In the genomic region with DNA sequence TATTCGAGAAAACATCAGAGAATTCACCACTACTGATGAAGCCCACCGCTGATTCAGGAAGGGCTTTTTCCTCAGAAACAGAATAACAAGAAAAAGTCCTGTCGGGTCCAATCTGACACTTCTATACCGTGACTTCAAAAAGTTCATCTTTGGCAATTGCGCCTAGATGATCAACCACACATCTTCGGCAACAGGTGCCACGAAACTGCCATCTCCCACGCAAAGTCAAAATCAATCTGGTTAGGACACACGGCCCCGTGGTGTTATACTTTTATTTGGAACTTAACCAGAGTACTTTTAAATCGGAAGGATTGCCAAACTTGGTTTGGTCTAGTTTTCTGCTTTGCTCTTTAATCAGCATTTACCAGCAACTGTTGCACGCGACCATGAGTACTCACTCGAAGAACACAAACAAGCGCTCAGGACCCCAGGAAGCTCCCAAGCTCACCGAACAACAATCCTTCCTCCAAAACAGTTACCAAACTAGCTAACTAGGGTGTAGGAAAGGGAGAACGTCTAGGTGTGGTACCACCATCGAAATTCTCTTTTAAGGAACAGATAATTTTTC, we compare ENCODE assay signal across 8 mouse cellular contexts. TPM values are rescaled to one million over a fixed set of nuclear protein-coding genes. Genes with fewer than 3 reads are reported as not detected.
DNase-seq lines count a peak whose midpoint lies in the region; ATAC-seq and TF ChIP-seq lines count a peak whose summit lies in the region.

No protein-coding gene starts in this region.

- peaks cover 0 to 43% of the 10 kb centered on the region in 2 experiments; a peak in 2 of 4 replicates for H3K4me1 ChIP-seq in CH12.LX (ENCODE audit: control insufficient read depth in 1 of 2, insufficient read depth in 2 of 2)
- peaks cover 23% of the 10 kb centered on the region for H3K4me1 ChIP-seq in forebrain, embryonic 16.5 days (replicated peaks; ENCODE audit: control insufficient read depth, insufficient read depth, low read length)
- peaks cover 5 to 6% of the 10 kb centered on the region in 2 experiments; a peak in 3 of 4 replicates for H3K4me1 ChIP-seq in liver, embryonic 14.5 days (replicated peaks; ENCODE audit: control insufficient read depth in 2 of 2, insufficient read depth in 2 of 2, low read length in 1 of 2)

- H3K9me3 ChIP-seq in CH12.LX (replicated peaks; ENCODE audit: low read length) = no peaks in the 10 kb centered on the region
- H3K9me3 ChIP-seq in forebrain, embryonic 16.5 days (ENCODE audit: control insufficient read depth, low read length) = no peaks in the 10 kb centered on the region
- H3K9me3 ChIP-seq in liver, embryonic 14.5 days (ENCODE audit: control insufficient read depth, low read length) = no peaks in the 10 kb centered on the region

- TF ChIP-seq CTCF in CH12.LX (conservative IDR thresholded peaks at IDR 0.05 in 1 of 2, IDR thresholded peaks at IDR 0.05 in 1 of 2; ENCODE audit: low read depth in 2 of 2, low read length in 2 of 2) = no peak
- TF ChIP-seq CTCF in liver, embryonic 14.5 days (IDR thresholded peaks at IDR 0.05; ENCODE audit: low read depth) = no peak

- peak overlapping the region; percentile 98 for H3K9ac ChIP-seq in CH12.LX (ENCODE audit: insufficient read depth, low read depth)
- peak overlapping the region; percentile 95 for H3K9ac ChIP-seq in forebrain, embryonic 16.5 days (replicated peaks; ENCODE audit: low read depth, low read length)
- peak overlapping the region; percentile 90 for H3K9ac ChIP-seq in liver, embryonic 14.5 days (replicated peaks)

- under 1% methylated on average over 18 of the region's 18 CpGs for WGBS in forebrain, embryonic 16.5 days
- WGBS in liver, embryonic 14.5 days (ENCODE audit: insufficient replicate concordance) = 1% methylated on average over 18 of the region's 18 CpGs

- H3K4me3 ChIP-seq in CH12.LX (replicated peaks in 1 of 3; ENCODE audit: low read depth in 2 of 3, low read length in 2 of 3, poor library complexity in 1 of 3) = peak overlapping the region; percentile 77 to 92 (median 89)
- peak overlapping the region; percentile 70 for H3K4me3 ChIP-seq in forebrain, embryonic 16.5 days (replicated peaks; ENCODE audit: low read length)
- peak overlapping the region; percentile 93 to 96 for H3K4me3 ChIP-seq in liver, embryonic 14.5 days (ENCODE audit: insufficient read depth in 1 of 2, low read depth in 2 of 2, low read length in 2 of 2)

- DNase-seq in embryo, embryonic 10 days (ENCODE audit: low spot score) = peak; percentile 63
- DNase-seq in embryo, embryonic 9.5 days (ENCODE audit: extremely low spot score) = no peak
- DNase-seq in CH12.LX (ENCODE audit: extremely low read depth) = no peak
- DNase-seq in liver, embryonic 14.5 days (ENCODE audit: low read depth in 3 of 3, low spot score in 3 of 3) = peak in 1 of 3 experiments; percentile 31
- DNase-seq in thymus, postnatal 0 days (ENCODE audit: low spot score) = peak; percentile 46
- DNase-seq in cerebellum, adult 18-20 months = no peak

- no peak for ATAC-seq in forebrain, embryonic 16.5 days
- no peak for ATAC-seq in liver, embryonic 14.5 days (ENCODE audit: insufficient read depth)
- no peak for ATAC-seq in frontal cortex, adult (ENCODE audit: low TSS enrichment)

- no peak for TF ChIP-seq POLR2A in CH12.LX (IDR thresholded peaks at IDR 0.05; ENCODE audit: low read depth, low read length)

- no peak for TF ChIP-seq EP300 in CH12.LX (IDR thresholded peaks at IDR 0.05; ENCODE audit: low read length)
- TF ChIP-seq EP300 in liver, embryonic 14.5 days (IDR thresholded peaks at IDR 0.05; ENCODE audit: low read depth) = no peak

- H3K4me2 ChIP-seq in CH12.LX (ENCODE audit: insufficient read depth, low read depth, poor library complexity, severe bottlenecking) = peak overlapping the region; percentile 87
- H3K4me2 ChIP-seq in forebrain, embryonic 16.5 days (ENCODE audit: low read length) = peak overlapping the region; percentile 96
- H3K4me2 ChIP-seq in liver, embryonic 14.5 days (ENCODE audit: low read depth) = peak overlapping the region; percentile 97

- H3K36me3 ChIP-seq in CH12.LX (replicated peaks in 1 of 2; ENCODE audit: control insufficient read depth in 1 of 2, insufficient read depth in 1 of 2, low read length in 1 of 2) = peaks cover 0 to 16% of the 10 kb centered on the region in 2 experiments
- no peaks in the 10 kb centered on the region for H3K36me3 ChIP-seq in forebrain, embryonic 16.5 days (ENCODE audit: control insufficient read depth, insufficient read depth)
- H3K36me3 ChIP-seq in liver, embryonic 14.5 days (replicated peaks; ENCODE audit: control insufficient read depth, insufficient read depth, low read depth) = no peaks in the 10 kb centered on the region

- in situ Hi-C loops in CH12.LX (cut with MboI; ENCODE audit: low pct_ligation_motif_present, low pct_unique_long_range_greater_than_20kb, low sequenced_read_pairs) = no loop called here

- no peaks in the 10 kb centered on the region for H3K27me3 ChIP-seq in CH12.LX (replicated peaks)
- no peaks in the 10 kb centered on the region for H3K27me3 ChIP-seq in forebrain, embryonic 16.5 days (replicated peaks; ENCODE audit: control insufficient read depth, insufficient read depth, low read length)
- H3K27me3 ChIP-seq in liver, embryonic 14.5 days (ENCODE audit: control insufficient read depth, insufficient read depth, low read length) = no peaks in the 10 kb centered on the region

- peaks cover 46% of the 10 kb centered on the region for H3K79me2 ChIP-seq in CH12.LX (replicated peaks; ENCODE audit: control insufficient read depth, extremely low read depth, insufficient read depth, poor library complexity, severe bottlenecking)

- dilution Hi-C loops in CH12.LX (cut with MboI; ENCODE audit: extremely low pct_ligation_motif_present, extremely low pct_unique_long_range_greater_than_20kb, low sequenced_read_pairs) = no loop called here

- no peak for TF ChIP-seq RAD21 in CH12.LX (IDR thresholded peaks at IDR 0.05; ENCODE audit: low read depth, low read length)

- H3K27ac ChIP-seq in CH12.LX (ENCODE audit: insufficient read depth, low read depth) = no peak overlapping the region
- no peak overlapping the region for H3K27ac ChIP-seq in forebrain, embryonic 16.5 days (ENCODE audit: low read length)
- H3K27ac ChIP-seq in liver, embryonic 14.5 days = peak overlapping the region; percentile 7

TF ChIP-seq in CH12.LX, 34 proteins besides CTCF, POLR2A, EP300 and RAD21:
- TF ChIP-seq NELFE (IDR thresholded peaks at IDR 0.05; ENCODE audit: low read depth, low read length) = no peak
- TF ChIP-seq CHD1 (IDR thresholded peaks at IDR 0.05; ENCODE audit: low read depth, low read length) = no peak
- TF ChIP-seq SIN3A (IDR thresholded peaks at IDR 0.05; ENCODE audit: low read length) = peak; percentile 66; the same call in 1 of the 2 replicates
- TF ChIP-seq BHLHE40 (IDR thresholded peaks at IDR 0.05; ENCODE audit: low read depth, low read length) = peak; percentile 73
- TF ChIP-seq KAT2A (IDR thresholded peaks at IDR 0.05; ENCODE audit: insufficient replicate concordance, low read length) = no peak
- no peak for TF ChIP-seq PAX5 (IDR thresholded peaks at IDR 0.05; ENCODE audit: low read length)
- TF ChIP-seq ETS1 (conservative IDR thresholded peaks at IDR 0.05; ENCODE audit: low read depth, low read length) = no peak
- no peak for TF ChIP-seq POLR2AphosphoS2 (IDR thresholded peaks at IDR 0.05; ENCODE audit: low read depth, low read length)
- no peak; the same call in 1 of the 2 replicates for TF ChIP-seq UBTF (IDR thresholded peaks at IDR 0.05; ENCODE audit: low read depth, low read length)
- no peak for TF ChIP-seq JUN (IDR thresholded peaks at IDR 0.05; ENCODE audit: insufficient read depth, low read depth, low read length)
- no peak for TF ChIP-seq SMC3 (IDR thresholded peaks at IDR 0.05; ENCODE audit: low read depth, low read length)
- TF ChIP-seq MAFK (IDR thresholded peaks at IDR 0.05; ENCODE audit: insufficient replicate concordance, low read length) = no peak
- TF ChIP-seq TBP (conservative IDR thresholded peaks at IDR 0.05; ENCODE audit: low read depth, low read length) = 0 out of 2 replicates have a peak, but pooled peaks have one; percentile 8
- no peak for TF ChIP-seq MAZ (IDR thresholded peaks at IDR 0.05; ENCODE audit: low read depth, low read length)
- TF ChIP-seq MAX (IDR thresholded peaks at IDR 0.05; ENCODE audit: low read length) = peak; percentile 23; the same call in 1 of the 2 replicates
- no peak for TF ChIP-seq USF2 (conservative IDR thresholded peaks at IDR 0.05; ENCODE audit: low read depth, low read length)
- TF ChIP-seq GABPA (IDR thresholded peaks at IDR 0.05; ENCODE audit: insufficient replicate concordance, low read depth, low read length) = no peak
- TF ChIP-seq ZKSCAN1 (IDR thresholded peaks at IDR 0.05; ENCODE audit: borderline replicate concordance, low read depth, low read length) = no peak
- peak; percentile 62 for TF ChIP-seq MXI1 (IDR thresholded peaks at IDR 0.05; ENCODE audit: low read depth, low read length)

RNA-seq across cellular contexts. Expression of a gene that starts 1.6 kb away (rescaled TPM):
- 28.0 and 29.6 TPM in 2 replicates for total RNA-seq in CH12.LX (2012; rRNA removed)
- total RNA-seq in CH12.LX (2014; rRNA removed) = 22.1 and 22.2 TPM in 2 replicates
- polyA plus RNA-seq in CH12.LX (2012; ENCODE audit: insufficient read length, low read depth) = 55.6 and 63.9 TPM in 2 replicates
- 33.2 and 38.8 TPM in 2 replicates for polyA plus RNA-seq in forebrain, embryonic 16.5 days (2015; fragmentation: Nextera tagmentation; extraction: Ambion mirVana)
- polyA plus RNA-seq in liver, embryonic 14.5 days (2012; rRNA removed) = 7.1 and 10.3 TPM in 2 replicates
- 7.5 and 7.9 TPM in 2 replicates for polyA plus RNA-seq in liver, embryonic 14.5 days (2014; fragmentation: Nextera tagmentation; extraction: Ambion mirVana)
- polyA plus RNA-seq in thymus, postnatal 0 days (2015; fragmentation: Nextera tagmentation; extraction: Ambion mirVana) = 35.3 and 54.9 TPM in 2 replicates

RNA-seq across cellular contexts. Expression of a gene that starts 58.9 kb away (rescaled TPM):
- total RNA-seq in CH12.LX (2012; rRNA removed) = 62.1 and 76.5 TPM in 2 replicates
- total RNA-seq in CH12.LX (2014; rRNA removed) = 172 and 191 TPM in 2 replicates
- 89.3 and 109 TPM in 2 replicates for polyA plus RNA-seq in CH12.LX (2012; ENCODE audit: insufficient read length, low read depth)
- 53.7 and 55.4 TPM in 2 replicates for polyA plus RNA-seq in forebrain, embryonic 16.5 days (2015; fragmentation: Nextera tagmentation; extraction: Ambion mirVana)
- polyA plus RNA-seq in liver, embryonic 14.5 days (2012; rRNA removed) = 7.0 and 11.3 TPM in 2 replicates
- polyA plus RNA-seq in liver, embryonic 14.5 days (2014; fragmentation: Nextera tagmentation; extraction: Ambion mirVana) = 19.9 and 20.5 TPM in 2 replicates
- polyA plus RNA-seq in thymus, postnatal 0 days (2015; fragmentation: Nextera tagmentation; extraction: Ambion mirVana) = 41.5 and 46.1 TPM in 2 replicates

Comparison
In these comparisons a context has a peak if more than half of its experiments do, and no peak if none do; other contexts are left out.
1. DNase-seq: peak in embryo, embryonic 10 days (single experiment) and thymus, postnatal 0 days (single experiment); none in embryo, embryonic 9.5 days (single experiment), CH12.LX (single experiment) and cerebellum, adult 18-20 months (0 of 2).
2. Peak in every context shown above with its lines, with median percentiles within 50 percentile points of each other: H3K4me2 ChIP-seq, H3K4me3 ChIP-seq and H3K9ac ChIP-seq.